Mouse (Mus musculus) C2C12 (cell line): ENCODE data around the gene Aars. TPM values are rescaled to one million over a fixed set of nuclear protein-coding genes. Genes with fewer than 3 reads are reported as not detected.
"Not testable (repeated sequence)": the region's sequence is repeated elsewhere in the genome, so short reads cannot be mapped to it uniquely, and the experiment has no call there.

Source experiments
- H3K27me3 ChIP-seq: one replicate; pipeline ENCODE4 v1.6.1; 2011; ENCODE audit not compliant: control insufficient read depth, insufficient read depth, insufficient read length
- H3K36me3 ChIP-seq: one replicate; pipeline ENCODE4 v1.6.1; 2011; ENCODE audit not compliant: control insufficient read depth, insufficient read depth
- H3K4me3 ChIP-seq: one replicate; pipeline ENCODE4 v1.5.1; 2011; ENCODE audit warnings: mild to moderate bottlenecking, control low read depth; ENCODE audit not compliant: poor library complexity, insufficient read depth, severe bottlenecking
- H3K79me2 ChIP-seq: one replicate; pipeline ENCODE4 v1.6.1; 2011; ENCODE audit not compliant: control insufficient read depth, insufficient read depth
- H3K79me3 ChIP-seq: one replicate; pipeline ENCODE4 v1.6.1; 2011; ENCODE audit warnings: low read depth, control low read depth
- H3ac ChIP-seq: one replicate; pipeline ENCODE3; 2011; ENCODE audit warnings: low read depth; ENCODE audit not compliant: control insufficient read depth, insufficient read length
- CEBPB ChIP-seq: IDR thresholded peaks from one replicate; pipeline ENCODE4 v1.6.1; 2011; ENCODE audit warnings: low read depth, mild to moderate bottlenecking, control low read depth, moderate library complexity
- CTCF ChIP-seq: IDR thresholded peaks from one replicate; pipeline ENCODE4 v1.5.1; 2011; ENCODE audit not compliant: control insufficient read depth, insufficient read depth, insufficient read length
- FOSL1 ChIP-seq: IDR thresholded peaks from one replicate; pipeline ENCODE4 v1.8.0; 2011; ENCODE audit warnings: mild to moderate bottlenecking, low read length; ENCODE audit not compliant: poor library complexity, insufficient read depth, severe bottlenecking
- MAX ChIP-seq: IDR thresholded peaks from one replicate; pipeline ENCODE4 v1.6.1; 2011; ENCODE audit warnings: mild to moderate bottlenecking, control low read depth
- MYOD1 ChIP-seq: IDR thresholded peaks from one replicate; pipeline ENCODE4 v1.6.1; 2011; ENCODE audit warnings: low read depth; ENCODE audit not compliant: control insufficient read depth, insufficient read length
- MYOG ChIP-seq: IDR thresholded peaks from one replicate; pipeline ENCODE4 v1.6.1; 2011; ENCODE audit not compliant: control insufficient read depth, insufficient read length; ENCODE audit errors: extremely low read depth
- USF1 ChIP-seq: IDR thresholded peaks from one replicate; pipeline ENCODE4 v1.6.1; 2011; ENCODE audit warnings: low read depth, mild to moderate bottlenecking, control low read depth, moderate library complexity
- polyA plus RNA-seq: library from polyadenylated mRNA; unstranded; fragments of >200 nt; fragmentation: generic; extraction: Trizol; gene quantifications from one replicate; pipeline ENCODE4 v1.2.1, GENCODE M21; 2012; ENCODE audit warnings: missing spikeins

The Aars gene
- polyA plus RNA-seq, 1 experiment: 152 TPM

DNA sequence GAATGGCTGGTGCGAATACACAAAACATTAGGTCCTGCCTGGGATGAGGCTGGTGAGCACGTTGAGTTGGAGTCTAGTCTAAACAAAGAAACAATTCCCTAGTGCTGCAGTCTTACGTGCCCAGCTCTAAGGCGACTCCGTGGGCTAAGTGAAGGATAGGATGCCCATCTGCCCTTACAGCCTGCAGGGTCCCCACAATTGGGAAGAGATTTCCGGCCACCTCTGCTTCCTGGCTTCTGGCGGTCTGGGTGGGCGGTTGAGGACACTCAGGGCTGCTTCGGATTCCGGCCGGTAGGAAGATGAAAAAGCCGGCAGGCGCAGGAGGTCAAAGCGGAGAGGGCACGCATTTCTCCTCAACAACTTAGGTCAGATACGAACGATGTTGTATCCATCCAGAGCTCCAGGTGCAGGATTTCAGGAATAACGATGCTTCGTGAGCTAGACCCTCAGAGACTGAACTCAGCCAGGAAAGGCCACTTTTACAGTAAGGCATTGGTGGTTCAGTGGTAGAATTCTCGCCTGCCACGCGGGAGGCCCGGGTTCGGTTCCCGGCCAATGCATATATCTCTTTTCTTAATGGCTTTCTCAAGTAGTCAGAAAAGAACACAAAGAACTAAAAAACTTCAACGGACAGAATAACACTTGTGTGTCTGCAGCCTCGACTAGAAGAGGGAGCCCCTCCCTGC lies 29.3 kb downstream of the Aars start:
- H3K4me3 ChIP-seq: peak overlapping the region; percentile 43
- TF ChIP-seq USF1 (no peak), MAX (peak; percentile 34), CTCF (no peak), MYOD1 (no peak), MYOG (no peak), CEBPB (no peak), FOSL1 (no peak)
- H3K79me2 ChIP-seq: peaks cover 14% of the 10 kb centered on the region
- H3K79me3 ChIP-seq: peaks cover 8% of the 10 kb centered on the region
- H3K36me3 ChIP-seq: peaks cover 10% of the 10 kb centered on the region
- no peaks in the 10 kb centered on the region for H3K27me3 ChIP-seq
- H3ac ChIP-seq: peak overlapping the region; percentile 75

GRCm38 (mm10) chr8:111062893-111063292 lies 29.9 kb downstream of the Aars start:
- Histone ChIP-seq H3K27me3 (no peaks in the 10 kb centered on the region), H3K36me3 (peaks cover 4% of the 10 kb centered on the region), H3K4me3 (no peak overlapping the region), H3K79me3 (peaks cover 1% of the 10 kb centered on the region), H3ac (no peak overlapping the region), H3K79me2 (peaks cover 7% of the 10 kb centered on the region)
- TF ChIP-seq CEBPB (no peak), MAX (no peak), MYOG (no peak), FOSL1 (no peak)

- Histone ChIP-seq H3K36me3 (no peaks in the 10 kb centered on the region), H3K4me3 (no peak overlapping the region), H3ac (no peak overlapping the region), H3K79me2 (no peaks in the 10 kb centered on the region), H3K79me3 (no peaks in the 10 kb centered on the region), H3K27me3 (peaks cover 2% of the 10 kb centered on the region)
- no peak for TF ChIP-seq CTCF
- no peak for TF ChIP-seq FOSL1
- no peak for TF ChIP-seq USF1
- no peak for TF ChIP-seq MYOD1
- no peak for TF ChIP-seq CEBPB
- no peak for TF ChIP-seq MYOG
- no peak for TF ChIP-seq MAX
These were observed 33.4 kb downstream of the Aars start for GRCm38 (mm10) chr8:111066308-111066707.

DNA sequence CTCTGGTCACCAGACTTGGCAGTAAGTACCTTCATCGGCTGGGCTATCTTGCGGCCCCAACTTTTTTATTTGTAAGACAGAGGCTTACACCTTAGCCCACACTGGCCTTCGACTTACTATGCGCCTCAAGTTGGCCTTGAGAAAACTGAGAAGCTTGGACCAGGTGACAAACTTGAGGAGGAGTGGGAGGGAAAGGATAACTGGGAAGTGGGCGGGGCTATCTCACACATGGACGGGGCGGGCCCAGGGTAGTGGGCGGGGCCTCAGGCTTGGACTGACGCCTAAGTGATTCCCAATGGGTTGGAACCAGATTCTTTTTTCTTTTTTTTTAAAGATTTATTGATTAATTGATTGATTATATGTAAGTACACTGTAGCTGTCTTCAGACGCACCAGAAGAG lies 34.5 kb downstream of the Aars start:
- H3K4me3 ChIP-seq: no peak overlapping the region
- no peak overlapping the region for H3ac ChIP-seq
- no peaks in the 10 kb centered on the region for H3K79me2 ChIP-seq
- H3K79me3 ChIP-seq: no peaks in the 10 kb centered on the region
- peaks cover 5% of the 10 kb centered on the region for H3K27me3 ChIP-seq
- TF ChIP-seq FOSL1: no peak
- TF ChIP-seq MYOG: no peak
- TF ChIP-seq USF1: no peak
- no peak for TF ChIP-seq CEBPB
- TF ChIP-seq MAX: no peak
- TF ChIP-seq MYOD1: no peak
- TF ChIP-seq CTCF: no peak
- H3K36me3 ChIP-seq: no peaks in the 10 kb centered on the region

GRCm38 (mm10) chr8:111068660-111069059 lies 35.7 kb downstream of the Aars start:
- not testable (repeated sequence) for H3K36me3 ChIP-seq, H3ac ChIP-seq, H3K79me2 ChIP-seq, H3K4me3 ChIP-seq, H3K79me3 ChIP-seq, H3K27me3 ChIP-seq

DNA sequence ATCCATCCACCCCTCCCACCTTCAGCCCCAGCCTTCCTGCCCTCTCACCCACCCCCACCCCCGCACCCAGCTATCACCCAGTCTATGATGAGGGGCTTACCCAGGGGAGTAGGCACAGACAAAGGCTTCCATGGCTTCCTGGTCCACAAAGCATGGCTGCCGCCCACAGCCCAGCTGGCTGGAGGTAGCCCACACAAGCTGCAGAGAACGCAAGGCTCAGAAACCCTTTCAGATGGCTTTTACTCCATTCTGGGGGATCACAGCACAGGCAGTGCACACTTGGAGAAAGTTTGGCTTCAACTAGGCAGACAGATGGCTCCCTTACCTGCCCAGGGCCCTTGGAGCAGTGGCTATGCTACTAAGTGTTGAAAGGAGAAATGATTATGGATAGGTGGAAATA lies 43.0 kb downstream of the Aars start:
- H3K36me3 ChIP-seq: no peaks in the 10 kb centered on the region
- peaks cover 14% of the 10 kb centered on the region for H3K27me3 ChIP-seq
- H3K79me2 ChIP-seq: no peaks in the 10 kb centered on the region
- no peak overlapping the region for H3K4me3 ChIP-seq
- H3ac ChIP-seq: no peak overlapping the region
- no peaks in the 10 kb centered on the region for H3K79me3 ChIP-seq
- no peak for TF ChIP-seq USF1
- TF ChIP-seq MYOD1: no peak
- no peak for TF ChIP-seq MYOG
- no peak for TF ChIP-seq CEBPB
- no peak for TF ChIP-seq MAX
- TF ChIP-seq FOSL1: no peak
